Mouse (Mus musculus) layer of hippocampus, adult 2 months (tissue): ENCODE measurements around the gene Lmbrd2. TPM values are rescaled to one million over a fixed set of nuclear protein-coding genes. Genes with fewer than 3 reads are reported as not detected.
A peak's percentile ranks its signal among the peaks of the same experiment; 100 is the strongest.

ENCODE experiments used
- DNase-seq, 2 experiments: peaks; one replicate each; pipeline ENCODE4 v3.0.0; 2022; ENCODE audit warnings: low spot score in 2 of 2
- H3K27ac ChIP-seq: fragments of 200-600 bp; 2 replicates; pipeline ENCODE4 v1.8.1; 2022
- H3K4me3 ChIP-seq: fragments of 200-600 bp; 2 replicates; pipeline ENCODE4 v1.8.1; 2022; ENCODE audit warnings: mild to moderate bottlenecking
- CTCF ChIP-seq: fragments of 200-600 bp; conservative IDR thresholded peaks from 2 replicates; pipeline ENCODE4 v1.8.1; 2022; ENCODE audit warnings: antibody characterized with exemption, mild to moderate bottlenecking, moderate library complexity
- long read RNA-seq, 2 experiments: library from polyadenylated mRNA; stranded (forward); transcript quantifications; one replicate each; pipeline ENCODE4 v2.0.0; 2021; ENCODE audit warnings: borderline mapping rate in 2 of 2
- total RNA-seq, 2 experiments: library from RNA; stranded (reverse); gene quantifications; 2 replicates each; pipeline ENCODE4 v1.2.3; 2021

Lmbrd2 gene
- total RNA-seq, result 10 to 100 TPM; 58.5 to 59.4 TPM
- long read RNA-seq, experiment 1, full-length matches to known transcripts, result 11 of 15 reads
- long read RNA-seq, experiment 1, partial matches to known transcripts, result 1 of 15 reads
- long read RNA-seq, experiment 1, other reads (novel, unspliced or antisense), result 3 of 15 reads
- long read RNA-seq, experiment 2, full-length matches to known transcripts, result 12 of 13 reads
- long read RNA-seq, experiment 2, partial matches to known transcripts, result 0 of 13 reads
- long read RNA-seq, experiment 2, other reads (novel, unspliced or antisense), result 1 of 13 reads

GRCm38 (mm10) chr15:9140252-9140680 is at the start of gene Lmbrd2:
TSS of gene Lmbrd2 (plus strand) at chr15:9140550.
- H3K27ac ChIP-seq, result peak within 1 kb of the TSS; percentile 93
- DNase-seq, result peak; percentile 98 to 99
- peak; percentile 26 for TF ChIP-seq CTCF

DNA sequence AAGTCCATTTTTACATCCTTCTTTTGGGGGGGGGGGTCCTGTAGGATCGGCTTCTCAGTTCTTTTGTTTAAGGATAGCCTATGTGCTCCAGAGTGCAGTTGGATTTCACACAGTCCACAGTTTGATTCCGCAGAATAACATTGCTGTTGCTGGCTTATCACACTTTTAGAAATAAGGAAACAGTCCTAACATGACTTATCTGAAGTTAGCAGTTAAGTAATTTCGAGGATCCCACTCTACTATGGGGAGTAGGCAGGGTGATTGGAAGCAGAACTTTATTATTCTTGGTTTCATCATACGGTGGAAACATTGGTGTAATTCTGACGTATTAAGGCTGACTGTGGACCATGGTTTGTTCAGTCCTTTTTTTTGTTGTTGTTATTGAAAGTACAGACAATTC is 49.7 kb upstream of the Lmbrd2 start:
- DNase-seq, result no peak
- Histone ChIP-seq H3K4me3 (no peak overlapping the region), H3K27ac (no peak overlapping the region)
- TF ChIP-seq CTCF, result no peak

More at GRCm38 (mm10) chr15:9140252-9140680, at the start of gene Lmbrd2:
- peak within 1 kb of the TSS; percentile 84 for H3K4me3 ChIP-seq

DNA sequence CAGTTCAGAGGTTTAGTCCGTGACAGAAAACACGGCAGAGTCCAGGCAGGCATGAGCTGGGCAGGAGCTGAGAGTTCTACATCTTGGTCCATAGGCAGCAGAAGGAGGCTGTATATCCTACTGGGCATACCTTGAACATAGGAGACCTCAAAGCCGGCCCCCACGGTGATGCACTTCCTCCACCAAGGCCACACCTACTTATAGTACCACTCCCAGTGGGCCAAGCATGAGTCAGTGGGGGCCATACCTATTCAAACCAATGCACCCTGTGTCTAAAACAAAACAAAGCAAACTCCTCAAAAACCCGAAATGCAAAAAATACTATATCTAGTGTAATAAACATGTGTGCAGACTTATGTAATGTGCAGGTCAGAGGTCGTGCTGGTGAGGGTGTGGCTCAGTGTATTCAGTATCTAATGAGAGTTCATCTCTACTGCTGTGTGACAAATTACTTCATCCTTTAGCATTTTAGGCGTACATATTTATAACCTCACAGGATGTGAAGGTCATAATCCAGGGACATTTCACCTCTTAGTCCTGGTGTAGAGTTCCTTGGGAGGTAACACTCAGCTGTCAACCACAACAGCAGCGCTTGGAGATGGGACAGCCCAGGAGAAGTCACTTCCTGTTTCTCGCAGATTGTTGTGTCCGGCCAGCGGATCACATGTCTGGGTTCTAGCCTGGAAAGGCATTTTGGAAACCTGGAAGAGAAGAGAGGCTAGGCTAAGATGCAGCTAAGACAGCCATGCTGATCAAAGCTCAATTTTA is 46.6 kb upstream of the Lmbrd2 start:
- Histone ChIP-seq H3K27ac (peak overlapping the region; percentile 15; the same call in 1 of the 2 replicates), H3K4me3 (peak overlapping the region; percentile 11; the same call in 1 of the 2 replicates)
- DNase-seq, result no peak
- TF ChIP-seq CTCF, result no peak

DNA sequence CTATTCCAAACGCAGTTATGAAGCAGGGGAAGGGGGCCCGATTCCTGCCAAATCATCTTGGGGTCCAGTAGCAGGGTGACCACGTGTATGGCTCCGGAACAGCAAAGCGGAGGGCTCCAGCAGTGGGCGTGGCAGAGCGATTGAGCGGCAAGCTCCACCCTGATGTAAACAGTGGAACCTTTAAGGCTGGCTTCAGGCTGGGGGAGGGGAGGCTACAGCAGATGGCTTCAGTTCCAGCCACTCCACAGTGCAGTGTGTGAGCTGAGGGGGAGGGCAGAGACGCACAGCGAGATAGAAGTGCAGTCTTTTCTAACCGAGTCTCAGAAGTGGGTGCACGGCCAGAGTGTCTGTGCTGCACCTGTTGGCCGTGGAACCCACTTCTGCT is 46.0 kb upstream of the Lmbrd2 start:
- DNase-seq, result peak; percentile 54 to 59
- peak overlapping the region; percentile 15; the same call in 1 of the 2 replicates for H3K27ac ChIP-seq
- no peak for TF ChIP-seq CTCF
- H3K4me3 ChIP-seq, result peak overlapping the region; percentile 11; the same call in 1 of the 2 replicates

DNA sequence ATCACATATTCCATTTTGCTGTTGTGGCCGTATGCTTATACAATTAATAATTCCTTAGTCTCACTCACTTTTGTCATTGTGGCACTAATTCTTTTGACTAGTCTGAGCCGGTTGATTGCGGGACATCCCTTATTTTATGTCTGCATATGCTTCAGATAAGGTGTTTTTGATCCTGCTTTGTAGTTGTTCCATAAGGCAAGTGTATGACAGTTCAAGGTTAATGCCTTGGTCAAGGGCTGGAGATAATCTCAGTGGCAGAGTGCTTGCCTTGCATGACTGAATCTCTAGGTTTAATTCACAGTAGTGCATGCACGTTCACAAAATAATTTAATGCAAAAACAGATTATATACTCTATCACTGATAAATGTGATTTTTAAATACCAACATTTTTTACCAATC is 43.5 kb upstream of the Lmbrd2 start:
- no peak overlapping the region for H3K4me3 ChIP-seq
- no peak for DNase-seq
- H3K27ac ChIP-seq, result no peak overlapping the region
- no peak for TF ChIP-seq CTCF

DNA sequence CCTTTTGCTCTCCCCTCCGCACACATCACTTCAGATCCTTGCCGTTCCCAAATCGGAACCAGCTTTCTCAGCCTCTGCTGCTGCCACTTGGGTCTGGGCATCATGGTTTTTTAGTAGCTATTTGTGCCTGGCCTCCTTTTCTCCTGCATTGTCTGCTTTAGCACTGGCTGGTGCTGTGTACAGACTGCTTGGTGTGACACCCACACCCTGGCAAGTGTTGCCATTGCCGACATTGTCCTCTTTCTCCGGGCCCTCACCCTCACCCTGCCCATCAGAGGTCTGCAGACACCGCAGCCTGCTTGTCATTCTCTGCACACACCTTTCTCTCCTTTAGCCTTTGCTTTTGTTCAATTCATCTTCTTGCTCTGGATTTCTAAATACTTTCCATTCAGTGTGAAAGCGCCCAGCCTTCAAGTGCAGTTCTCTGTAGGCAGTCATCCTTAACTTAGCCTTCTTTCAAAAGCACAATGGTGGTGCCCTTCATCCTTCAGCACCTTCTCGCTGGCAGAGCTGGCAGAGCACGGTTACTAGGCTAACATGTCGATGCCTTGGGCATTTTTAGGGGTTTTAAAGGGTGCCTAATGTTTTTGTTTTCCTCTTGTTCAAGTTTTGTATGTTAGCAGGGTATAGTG is 39.8 kb upstream of the Lmbrd2 start:
- Histone ChIP-seq H3K27ac (peak overlapping the region; percentile 70), H3K4me3 (no peak overlapping the region)
- TF ChIP-seq CTCF, result no peak
- DNase-seq, result no peak

- Histone ChIP-seq H3K4me3 (no peak overlapping the region), H3K27ac (no peak overlapping the region)
- TF ChIP-seq CTCF, result no peak
- DNase-seq, result no peak
Measured at GRCm38 (mm10) chr15:9106303-9107074, 33.9 kb upstream of the Lmbrd2 start.

GRCm38 (mm10) chr15:9110526-9111347 is 29.6 kb upstream of the Lmbrd2 start:
- no peak for DNase-seq
- Histone ChIP-seq H3K4me3 (no peak overlapping the region), H3K27ac (no peak overlapping the region)
- no peak for TF ChIP-seq CTCF

DNA sequence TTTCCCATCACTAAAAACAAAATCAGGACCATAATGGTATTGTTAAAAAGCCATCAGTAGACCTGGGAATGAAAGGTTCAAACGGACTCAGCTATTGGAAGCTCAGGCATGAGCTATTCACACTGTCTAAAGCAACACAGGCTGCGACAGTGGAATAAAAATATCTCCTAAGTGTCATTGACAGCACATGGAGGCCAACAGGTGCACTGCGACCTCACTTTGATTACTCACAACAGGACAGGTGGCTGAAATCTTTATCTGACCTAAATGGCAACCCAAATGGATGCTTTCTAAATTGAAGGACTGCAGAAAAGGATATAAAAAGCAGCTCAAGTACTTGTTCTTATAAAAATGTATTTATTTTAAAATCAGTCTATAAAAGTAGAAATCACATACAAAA is 28.7 kb upstream of the Lmbrd2 start:
- Histone ChIP-seq H3K27ac (no peak overlapping the region), H3K4me3 (no peak overlapping the region)
- no peak for TF ChIP-seq CTCF
- DNase-seq, result no peak

DNA sequence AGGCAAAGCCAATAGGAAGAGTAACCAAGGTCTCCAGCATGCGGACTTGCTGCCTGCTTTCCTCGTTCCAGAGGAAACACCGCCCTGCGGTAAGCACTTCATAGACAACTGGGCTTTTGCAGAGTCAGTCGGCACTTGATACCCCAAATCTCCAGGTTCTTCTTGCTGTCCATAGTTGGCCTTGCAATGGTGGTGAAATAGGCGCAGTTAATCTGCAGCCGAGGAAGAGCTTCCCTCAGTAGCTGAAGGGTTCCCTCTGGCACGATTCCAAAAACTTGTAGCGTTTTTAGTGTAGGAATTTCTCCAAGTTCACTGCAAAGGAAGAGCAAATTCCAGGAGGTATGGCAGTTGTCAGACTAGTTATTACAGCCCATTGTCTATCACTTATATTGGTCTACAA is 26.8 kb upstream of the Lmbrd2 start:
- no peak overlapping the region for H3K27ac ChIP-seq
- H3K4me3 ChIP-seq, result no peak overlapping the region
- no peak for TF ChIP-seq CTCF
- DNase-seq, result no peak

DNA sequence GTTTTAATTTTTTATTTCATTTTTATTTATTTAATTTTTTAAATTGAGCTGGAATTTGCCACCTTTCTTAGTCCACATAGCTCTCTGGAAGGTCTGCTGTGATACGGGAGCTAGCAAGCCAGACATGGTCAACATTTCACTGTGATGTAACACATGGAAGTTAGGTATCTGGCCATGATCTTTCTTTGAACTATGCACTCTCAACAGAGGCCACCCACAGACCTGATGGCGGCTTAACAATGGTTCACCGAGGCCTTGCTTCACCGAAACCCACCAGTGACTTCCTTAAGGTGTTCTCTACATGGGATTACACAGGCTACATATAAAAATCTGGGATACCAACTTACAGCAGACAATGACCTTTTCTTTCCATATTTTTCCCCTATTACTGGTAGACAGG is 26.2 kb upstream of the Lmbrd2 start:
- no peak for TF ChIP-seq CTCF
- DNase-seq, result no peak

GRCm38 (mm10) chr15:9114599-9114998 is 25.8 kb upstream of the Lmbrd2 start:
- no peak for TF ChIP-seq CTCF
- H3K4me3 ChIP-seq, result no peak overlapping the region
- no peak overlapping the region for H3K27ac ChIP-seq
- no peak for DNase-seq

More for the DNA sequence above, 26.2 kb upstream of the Lmbrd2 start:
- H3K4me3 ChIP-seq, result no peak overlapping the region
- no peak overlapping the region for H3K27ac ChIP-seq
